Mouse (Mus musculus) lung, embryonic 15.5 days (tissue): ENCODE measurements at regions not wholly inside any gene's neighbourhood (a gene's known extent, or its start where the extent isn't known, plus 50 kb on each side); places are given as distances from the start of the nearest gene placed in this dataset.

ENCODE experiments used
- ATAC-seq: fragments of 200-750 bp; cut with Nextera tagmentation; 2 replicates; pipeline ENCODE4 v1.8.0; 2017; ENCODE audit warnings: moderate number of reproducible peaks, borderline replicate concordance; ENCODE audit not compliant: low FRiP score, low TSS enrichment; ENCODE audit errors: extremely low read depth
- H3K27ac ChIP-seq: fragments of 300-500 bp; sonication (generic); 2 replicates; pipeline ENCODE4 v1.5.1; 2015; ENCODE audit warnings: moderate library complexity, mild to moderate bottlenecking, inconsistent platforms
- H3K27me3 ChIP-seq: fragments of 300-500 bp; sonication (generic); 2 replicates; pipeline ENCODE4 v1.6.1; 2015; ENCODE audit warnings: inconsistent platforms
- H3K36me3 ChIP-seq: fragments of 300-500 bp; sonication (generic); 2 replicates; pipeline ENCODE4 v1.6.1; 2015; ENCODE audit warnings: inconsistent platforms
- H3K4me1 ChIP-seq: fragments of 300-500 bp; sonication (generic); 2 replicates; pipeline ENCODE4 v1.6.1; 2015; ENCODE audit warnings: inconsistent platforms
- H3K4me2 ChIP-seq: fragments of 300-500 bp; sonication (generic); 2 replicates; pipeline ENCODE4 v1.6.1; 2015; ENCODE audit warnings: inconsistent platforms, mild to moderate bottlenecking, moderate library complexity
- H3K4me3 ChIP-seq: fragments of 300-500 bp; sonication (generic); 2 replicates; pipeline ENCODE4 v1.5.1; 2015; ENCODE audit warnings: mild to moderate bottlenecking, inconsistent platforms
- H3K9ac ChIP-seq: fragments of 300-500 bp; sonication (generic); 2 replicates; pipeline ENCODE4 v1.6.1; 2015; ENCODE audit warnings: inconsistent platforms
- H3K9me3 ChIP-seq: fragments of 300-500 bp; sonication (generic); 2 replicates; pipeline ENCODE4 v1.6.1; 2016; ENCODE audit warnings: inconsistent platforms
- whole genome bisulfite sequencing: fragments of 180-500 bp; shearing (Covaris S2); methylation state at CpG from one replicate; pipeline ENCODE4 v1.1.7; 2015; 5-methylcytosine and 5-hydroxymethylcytosine counted together

DNA sequence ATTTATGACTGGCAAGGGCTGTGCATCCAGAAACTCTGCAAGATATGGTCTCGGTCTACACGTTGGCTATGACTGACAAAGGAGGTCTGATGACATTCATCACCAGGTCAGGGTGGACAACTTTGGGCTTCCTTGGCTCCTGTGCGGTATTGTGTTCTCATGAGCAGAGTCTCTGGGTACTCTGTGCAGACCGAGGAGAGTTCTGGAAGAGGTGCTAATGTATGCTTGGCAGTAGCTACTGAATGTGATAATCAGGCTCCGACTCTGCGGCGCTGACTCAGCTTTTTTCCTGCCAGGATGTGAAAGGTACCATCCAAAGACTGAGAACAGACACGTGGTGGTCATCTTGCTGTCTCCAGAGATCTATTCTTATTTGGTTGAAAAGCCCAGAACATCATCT is 94.5 kb upstream of the Oxgr1 start:
- Histone ChIP-seq H3K4me1 (peaks cover 16% of the 10 kb centered on the region), H3K4me3 (no peak overlapping the region), H3K27me3 (no peaks in the 10 kb centered on the region), H3K9ac (no peak overlapping the region), H3K4me2 (no peak overlapping the region), H3K36me3 (no peaks in the 10 kb centered on the region), H3K27ac (no peak overlapping the region), H3K9me3 (no peaks in the 10 kb centered on the region)
- 81% methylated on average over 8 of the region's 8 CpGs for WGBS
- no peak for ATAC-seq

DNA sequence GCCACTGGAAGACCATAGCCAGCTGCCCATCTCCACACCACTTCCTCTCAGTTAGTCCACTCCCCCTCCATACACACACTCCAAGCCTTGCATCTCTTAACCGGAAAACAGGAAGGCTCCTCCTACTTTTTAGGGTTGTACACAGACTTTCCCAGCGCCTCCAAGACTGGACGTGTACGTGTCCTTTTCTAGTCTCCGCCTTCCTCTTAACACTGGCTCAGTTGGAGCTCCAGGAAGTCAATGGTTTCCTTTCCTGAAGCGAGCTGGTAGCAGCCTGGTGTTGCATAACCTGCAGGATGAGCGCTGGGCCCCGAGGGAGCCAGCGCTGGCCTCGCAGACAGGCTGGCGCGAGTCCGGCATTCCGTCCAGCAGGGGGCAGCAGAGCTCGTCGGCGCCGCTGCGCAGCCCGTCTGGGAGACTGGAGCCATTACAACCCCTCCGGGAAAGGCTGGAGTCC is 95.5 kb upstream of the Oxgr1 start:
- Histone ChIP-seq H3K4me2 (peak overlapping the region; percentile 44), H3K9me3 (no peaks in the 10 kb centered on the region), H3K36me3 (no peaks in the 10 kb centered on the region), H3K27ac (peak overlapping the region; percentile 82), H3K9ac (no peak overlapping the region), H3K27me3 (no peaks in the 10 kb centered on the region), H3K4me1 (peaks cover 16% of the 10 kb centered on the region), H3K4me3 (peak overlapping the region; percentile 9)
- peak; percentile 94 for ATAC-seq
- under 1% methylated on average over 21 of the region's 21 CpGs for WGBS

GRCm38 (mm10) chr14:120138546-120138945 is 96.3 kb upstream of the Oxgr1 start:
- H3K4me2 ChIP-seq, result no peak overlapping the region
- no peak overlapping the region for H3K27ac ChIP-seq
- no peak overlapping the region for H3K4me3 ChIP-seq
- no peak for ATAC-seq
- no peaks in the 10 kb centered on the region for H3K36me3 ChIP-seq
- peaks cover 16% of the 10 kb centered on the region for H3K4me1 ChIP-seq
- H3K9me3 ChIP-seq, result no peaks in the 10 kb centered on the region
- 67% methylated on average over 5 of the region's 5 CpGs for WGBS
- no peak overlapping the region for H3K9ac ChIP-seq
- H3K27me3 ChIP-seq, result no peaks in the 10 kb centered on the region

DNA sequence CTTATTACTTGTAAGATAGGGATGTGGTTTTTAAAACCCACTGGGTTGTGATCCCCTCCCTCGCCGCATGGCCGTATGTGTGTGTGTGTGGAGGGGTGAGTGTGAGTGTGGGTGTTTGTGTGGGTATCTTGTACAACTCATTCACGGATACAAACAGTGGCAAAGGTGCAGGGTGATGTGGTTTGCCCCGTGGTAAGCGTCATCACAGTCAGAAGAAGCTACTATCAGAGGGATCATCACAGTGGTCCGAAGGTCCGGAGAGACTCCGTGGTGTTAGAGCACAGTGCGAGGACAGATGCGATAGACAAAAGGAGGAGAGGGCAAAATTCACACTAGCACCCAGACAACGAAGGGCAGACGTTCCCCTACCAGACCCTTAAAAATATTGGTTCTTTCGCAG is 97.0 kb upstream of the Oxgr1 start:
- H3K9ac ChIP-seq, result no peak overlapping the region
- H3K36me3 ChIP-seq, result no peaks in the 10 kb centered on the region
- H3K4me2 ChIP-seq, result no peak overlapping the region
- ATAC-seq, result no peak
- no peak overlapping the region for H3K27ac ChIP-seq
- H3K4me1 ChIP-seq, result peaks cover 16% of the 10 kb centered on the region
- no peaks in the 10 kb centered on the region for H3K27me3 ChIP-seq
- H3K4me3 ChIP-seq, result no peak overlapping the region
- H3K9me3 ChIP-seq, result no peaks in the 10 kb centered on the region
- 93% methylated on average over 14 of the region's 14 CpGs for WGBS

GRCm38 (mm10) chr14:120139671-120140071 is 97.4 kb upstream of the Oxgr1 start:
- Histone ChIP-seq H3K27ac (no peak overlapping the region), H3K36me3 (no peaks in the 10 kb centered on the region), H3K4me2 (no peak overlapping the region), H3K9ac (no peak overlapping the region), H3K9me3 (no peaks in the 10 kb centered on the region), H3K4me3 (no peak overlapping the region), H3K4me1 (peaks cover 16% of the 10 kb centered on the region), H3K27me3 (no peaks in the 10 kb centered on the region)
- WGBS, result 87% methylated on average over 16 of the region's 16 CpGs
- no peak for ATAC-seq

GRCm38 (mm10) chr14:120140211-120140610 is 98.0 kb upstream of the Oxgr1 start:
- Histone ChIP-seq H3K9ac (no peak overlapping the region), H3K9me3 (no peaks in the 10 kb centered on the region), H3K4me2 (no peak overlapping the region), H3K36me3 (no peaks in the 10 kb centered on the region), H3K4me1 (peaks cover 16% of the 10 kb centered on the region), H3K27ac (no peak overlapping the region), H3K4me3 (no peak overlapping the region), H3K27me3 (no peaks in the 10 kb centered on the region)
- WGBS, result 90% methylated on average over 8 of the region's 8 CpGs
- ATAC-seq, result no peak

- Histone ChIP-seq H3K27me3 (no peaks in the 10 kb centered on the region), H3K4me2 (no peak overlapping the region), H3K9me3 (no peaks in the 10 kb centered on the region), H3K36me3 (no peaks in the 10 kb centered on the region), H3K9ac (no peak overlapping the region), H3K4me3 (no peak overlapping the region), H3K27ac (no peak overlapping the region), H3K4me1 (peaks cover 16% of the 10 kb centered on the region)
- WGBS, result 61% methylated on average over 14 of the region's 14 CpGs
- ATAC-seq, result no peak
Observed at GRCm38 (mm10) chr14:120140791-120141747, 98.8 kb upstream of the Oxgr1 start.

DNA sequence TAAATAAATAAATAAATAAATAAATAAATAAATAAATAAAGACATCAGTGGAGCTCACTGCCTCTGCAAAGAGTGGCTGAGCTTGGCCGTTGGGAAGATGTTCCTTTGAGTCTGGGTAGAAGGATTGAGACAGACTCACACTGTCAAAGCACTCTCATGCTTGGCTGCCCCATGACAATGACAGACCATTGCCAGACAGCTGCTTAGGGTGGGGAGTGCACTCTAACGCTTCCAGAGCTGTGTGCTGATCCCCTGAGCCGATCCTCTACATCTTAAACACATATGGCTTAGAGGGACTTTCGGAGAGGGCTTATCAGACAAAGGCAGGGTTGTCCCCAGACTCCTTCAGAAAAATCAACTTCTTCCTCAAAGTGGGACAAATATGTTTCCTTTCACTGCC is 100.0 kb upstream of the Oxgr1 start:
- WGBS, result 41% methylated on average over 4 of the region's 4 CpGs
- Histone ChIP-seq H3K27ac (no peak overlapping the region), H3K27me3 (no peaks in the 10 kb centered on the region), H3K36me3 (no peaks in the 10 kb centered on the region), H3K4me2 (no peak overlapping the region), H3K4me1 (peaks cover 14% of the 10 kb centered on the region), H3K9me3 (no peaks in the 10 kb centered on the region), H3K9ac (no peak overlapping the region), H3K4me3 (no peak overlapping the region)
- ATAC-seq, result no peak

- Histone ChIP-seq H3K4me2 (no peak overlapping the region), H3K9me3 (no peaks in the 10 kb centered on the region), H3K27ac (no peak overlapping the region), H3K4me1 (0 out of 2 replicates have a peak, but pooled peaks cover 4% of the 10 kb centered on the region), H3K27me3 (no peaks in the 10 kb centered on the region), H3K9ac (no peak overlapping the region), H3K36me3 (no peaks in the 10 kb centered on the region), H3K4me3 (no peak overlapping the region)
- 86% methylated on average over 6 of the region's 6 CpGs for WGBS
- no peak for ATAC-seq
Observed at GRCm38 (mm10) chr14:120144451-120144850, 102.2 kb upstream of the Oxgr1 start.

DNA sequence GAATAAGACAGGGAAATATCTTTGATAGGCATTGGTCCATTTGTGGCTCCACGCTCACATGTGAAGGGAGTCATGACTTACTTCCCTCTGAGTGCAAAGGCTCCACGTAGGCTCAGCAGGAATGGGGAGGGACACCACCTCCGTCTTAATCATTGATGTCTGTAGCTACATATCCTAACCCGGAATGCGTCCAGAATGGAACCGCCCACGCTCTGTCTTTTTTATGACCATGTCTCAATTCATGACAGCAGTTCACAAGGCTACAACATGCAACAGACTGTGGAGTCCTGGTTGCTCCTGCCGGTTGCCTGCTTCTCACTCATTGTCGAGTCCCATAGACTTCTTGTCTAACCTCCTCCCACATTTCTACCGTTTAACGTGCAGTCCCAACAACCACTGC is 104.1 kb upstream of the Oxgr1 start:
- whole genome bisulfite sequencing, result 84% methylated on average over 11 of the region's 11 CpGs
- no peak for ATAC-seq

DNA sequence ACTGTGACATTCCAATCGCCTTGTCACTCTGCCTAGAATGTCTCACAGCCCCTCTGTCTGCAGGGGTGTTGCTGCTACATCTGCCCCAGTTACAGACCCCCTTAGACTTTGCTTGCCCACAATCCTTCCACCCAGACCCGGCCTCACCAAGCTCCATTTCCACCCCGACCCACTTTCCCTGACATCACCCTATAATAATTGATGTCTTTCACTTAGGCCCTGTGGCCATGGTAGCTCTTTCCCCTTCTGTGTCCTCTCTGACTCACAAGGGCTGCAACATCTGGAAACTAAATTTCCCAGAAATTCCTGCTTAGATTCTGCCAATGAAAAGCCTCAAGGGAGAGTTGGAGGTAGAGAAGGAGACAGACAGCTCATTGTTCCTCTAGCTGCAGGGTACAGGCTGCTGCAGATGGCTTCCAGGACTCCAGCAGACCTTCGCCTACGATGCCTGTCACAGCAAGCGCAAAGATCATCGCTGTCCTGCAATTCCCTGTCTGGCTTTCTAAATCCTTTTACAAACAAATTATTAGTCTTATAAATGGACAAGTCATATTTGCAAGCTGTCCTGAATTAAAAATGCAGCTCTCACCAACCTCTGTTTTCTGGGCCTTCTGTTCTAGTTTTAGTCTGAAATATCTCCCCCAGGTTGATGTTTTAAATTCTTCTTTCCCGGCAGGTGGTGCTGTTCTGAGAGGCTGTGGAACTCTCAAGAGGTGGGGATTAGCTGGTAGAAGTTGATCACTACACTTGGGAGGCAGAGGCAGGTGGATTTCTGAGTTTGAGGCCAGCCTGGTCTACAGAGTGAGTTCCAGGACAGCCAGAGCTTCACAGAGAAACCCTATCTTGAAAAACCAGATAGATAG is 104.9 kb upstream of the Oxgr1 start:
- ATAC-seq, result no peak
- no peaks in the 10 kb centered on the region for H3K36me3 ChIP-seq
- H3K27me3 ChIP-seq, result no peaks in the 10 kb centered on the region
- no peak overlapping the region for H3K4me2 ChIP-seq
- no peak overlapping the region for H3K4me3 ChIP-seq
- no peak overlapping the region for H3K27ac ChIP-seq
- no peak overlapping the region for H3K9ac ChIP-seq
- 74% methylated on average over 8 of the region's 8 CpGs for WGBS
- no peaks in the 10 kb centered on the region for H3K9me3 ChIP-seq
- H3K4me1 ChIP-seq, result no peaks in the 10 kb centered on the region

More for the DNA sequence above, 104.1 kb upstream of the Oxgr1 start:
- H3K4me1 ChIP-seq, result 0 out of 2 replicates have a peak, but pooled peaks cover 1% of the 10 kb centered on the region
- H3K4me3 ChIP-seq, result no peak overlapping the region
- no peaks in the 10 kb centered on the region for H3K27me3 ChIP-seq
- no peak overlapping the region for H3K27ac ChIP-seq
- H3K9me3 ChIP-seq, result no peaks in the 10 kb centered on the region
- no peaks in the 10 kb centered on the region for H3K36me3 ChIP-seq
- no peak overlapping the region for H3K9ac ChIP-seq
- no peak overlapping the region for H3K4me2 ChIP-seq

- no peak for ATAC-seq
- H3K27me3 ChIP-seq, result no peaks in the 10 kb centered on the region
- H3K4me3 ChIP-seq, result no peak overlapping the region
- H3K9ac ChIP-seq, result no peak overlapping the region
- no peaks in the 10 kb centered on the region for H3K9me3 ChIP-seq
- 77% methylated on average over 11 of the region's 11 CpGs for WGBS
- no peaks in the 10 kb centered on the region for H3K4me1 ChIP-seq
- no peak overlapping the region for H3K4me2 ChIP-seq
- no peak overlapping the region for H3K27ac ChIP-seq
- H3K36me3 ChIP-seq, result no peaks in the 10 kb centered on the region
Observed at GRCm38 (mm10) chr14:120148803-120149202, 106.6 kb upstream of the Oxgr1 start.
